Mouse (Mus musculus): ENCODE data around the gene Usp53. TPM values are rescaled to one million over a fixed set of nuclear protein-coding genes. Genes with fewer than 3 reads are reported as not detected.
"Not testable (repeated sequence)": the region's sequence is repeated elsewhere in the genome, so short reads cannot be mapped to it uniquely, and the experiment has no call there.

Usp53 gene
- polyA plus RNA-seq, 1 experiment from 2014 or later = 15.2 TPM

DNA sequence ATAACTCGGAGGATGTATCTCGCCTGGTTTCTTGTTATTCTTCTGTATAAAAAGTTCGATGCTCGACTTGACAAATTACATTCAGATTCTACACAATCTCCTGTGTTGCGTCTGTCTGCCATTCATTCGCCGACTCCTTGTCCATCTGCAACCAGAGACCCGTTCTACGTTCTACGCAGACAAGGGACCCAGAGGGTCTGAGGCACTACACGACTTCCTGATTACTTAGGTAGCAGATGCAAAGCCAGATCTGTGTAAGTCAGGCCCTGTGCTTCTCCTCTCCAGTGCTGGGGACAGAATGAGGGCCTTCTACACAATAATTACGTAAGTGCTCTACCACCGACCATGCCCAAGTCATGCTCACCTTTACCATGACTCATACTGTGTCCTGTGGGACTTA is 47.1 kb downstream of the Usp53 start:
- not testable (repeated sequence) for H3K4me2 ChIP-seq; H3K27me3 ChIP-seq (replicated peaks); H3K9ac ChIP-seq; H3K36me3 ChIP-seq; H3K27ac ChIP-seq; H3K4me3 ChIP-seq (replicated peaks); H3K9me3 ChIP-seq; H3K4me1 ChIP-seq; ATAC-seq (ENCODE audit: insufficient read depth, low FRiP score, low read depth)
- WGBS = 80% methylated on average over 13 of the region's 13 CpGs

DNA sequence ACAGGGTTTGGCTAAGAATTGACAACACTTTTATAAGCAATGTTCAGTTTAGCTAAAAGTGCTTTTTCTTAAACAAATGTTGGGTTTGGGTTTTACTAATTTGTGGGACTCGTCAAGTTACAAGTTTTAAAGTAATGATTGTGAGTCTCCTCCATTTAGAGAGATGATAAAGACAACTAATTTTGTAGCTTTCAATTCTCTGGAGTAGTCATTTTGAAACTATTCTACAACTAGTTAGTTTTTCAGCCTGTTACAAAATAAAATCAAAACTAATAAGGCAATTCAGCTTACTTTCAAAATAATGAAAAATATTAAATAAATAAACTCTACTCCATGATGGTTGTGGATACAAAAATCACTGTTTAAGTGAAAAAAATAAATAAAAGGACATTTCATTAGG is 51.8 kb downstream of the Usp53 start:
- Histone ChIP-seq H3K4me3 (replicated peaks) (no peak overlapping the region), H3K27me3 (replicated peaks) (no peaks in the 10 kb centered on the region), H3K9me3 (no peaks in the 10 kb centered on the region), H3K36me3 (peaks cover 5% of the 10 kb centered on the region; the same call in 1 of the 2 replicates), H3K4me1 (no peaks in the 10 kb centered on the region), H3K27ac (no peak overlapping the region), H3K4me2 (no peak overlapping the region), H3K9ac (no peak overlapping the region)
- WGBS = 97% methylated on average over 1 of the region's 1 CpGs
- no peak for ATAC-seq (ENCODE audit: insufficient read depth, low FRiP score, low read depth)

DNA sequence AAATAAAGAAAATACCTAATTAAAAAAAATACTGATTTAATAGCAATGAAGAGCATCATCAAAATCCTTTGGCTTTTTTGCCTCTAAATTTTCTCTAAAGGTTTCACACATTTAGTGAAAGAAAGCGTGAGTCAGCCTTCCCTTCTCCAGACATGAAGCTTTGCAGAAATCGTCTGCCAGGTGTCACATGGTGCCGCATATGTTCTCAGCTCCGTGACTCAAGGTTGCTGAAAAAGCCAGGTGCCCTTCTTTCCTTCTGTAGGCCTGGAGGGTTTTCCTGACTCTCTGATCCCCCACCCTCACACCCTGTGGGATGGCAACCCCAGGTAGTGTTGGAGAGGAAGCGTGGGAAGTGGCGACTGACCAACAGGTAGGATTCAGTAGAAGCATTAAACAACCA is 54.6 kb downstream of the Usp53 start:
- H3K4me1 ChIP-seq = peaks cover 4% of the 10 kb centered on the region; the same call in 1 of the 2 replicates
- WGBS = 88% methylated on average over 6 of the region's 6 CpGs
- no peak overlapping the region for H3K4me3 ChIP-seq (replicated peaks)
- no peaks in the 10 kb centered on the region for H3K9me3 ChIP-seq
- H3K27me3 ChIP-seq (replicated peaks) = no peaks in the 10 kb centered on the region
- ATAC-seq (ENCODE audit: insufficient read depth, low FRiP score, low read depth) = no peak
- H3K9ac ChIP-seq = no peak overlapping the region
- no peak overlapping the region for H3K4me2 ChIP-seq
- no peak overlapping the region for H3K27ac ChIP-seq
- peaks cover 5% of the 10 kb centered on the region; the same call in 1 of the 2 replicates for H3K36me3 ChIP-seq

DNA sequence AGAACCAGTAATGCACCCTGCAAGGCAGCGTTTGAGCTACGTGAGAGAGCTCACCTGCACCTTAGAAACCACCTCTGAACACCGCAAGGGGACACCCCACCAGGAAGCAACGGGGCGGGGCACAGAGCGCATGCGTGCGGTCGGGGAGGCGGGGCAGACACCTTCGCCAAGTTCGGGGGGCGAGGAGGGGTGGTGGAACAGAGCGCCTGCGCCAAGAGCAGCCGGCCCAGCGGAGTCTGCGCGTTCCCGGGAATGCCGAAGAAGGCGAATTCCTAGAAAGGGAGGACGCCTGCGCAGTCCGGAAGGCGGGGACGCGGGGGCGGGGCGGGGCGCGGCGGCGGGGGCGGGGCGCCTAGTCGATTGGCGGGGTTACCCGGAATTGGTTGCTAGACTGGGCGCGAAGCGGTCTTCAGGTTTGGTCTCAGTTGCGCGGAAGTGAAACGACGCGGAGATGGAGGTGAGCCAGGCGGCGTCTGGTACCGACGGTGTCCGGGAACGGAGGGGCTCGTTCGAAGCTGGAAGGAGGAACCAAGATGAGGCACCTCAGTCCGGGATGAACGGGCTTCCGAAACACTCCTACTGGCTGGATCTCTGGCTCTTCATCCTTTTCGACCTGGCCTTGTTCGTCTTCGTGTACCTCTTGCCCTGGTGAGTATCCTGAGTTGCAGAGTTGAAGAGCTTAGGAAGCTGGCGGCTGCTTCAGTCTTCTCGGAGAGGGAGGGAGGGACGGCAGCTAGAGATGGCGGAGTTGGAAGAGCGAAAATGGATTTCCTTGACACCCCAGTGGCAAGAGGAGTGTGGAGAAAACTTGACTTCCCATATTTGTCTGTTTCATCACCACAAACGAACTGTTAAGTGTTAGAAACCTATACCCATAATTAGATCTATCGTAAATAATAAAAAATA is 60.0 kb downstream of the Usp53 start, which contains the start of gene 1810037I17Rik:
Gene 1810037I17Rik, plus strand, starts transcription at position 195 of the 906 bp plus-strand sequence.
- Histone ChIP-seq H3K9me3 (no peaks in the 10 kb centered on the region), H3K4me1 (peaks cover 4% of the 10 kb centered on the region; the same call in 1 of the 2 replicates), H3K9ac (peak within 1 kb of the TSS; percentile 49; the same call in 1 of the 2 replicates), H3K4me2 (peak within 1 kb of the TSS; percentile 60), H3K27me3 (replicated peaks) (no peaks in the 10 kb centered on the region), H3K27ac (peak within 1 kb of the TSS; percentile 87), H3K4me3 (replicated peaks) (peak within 1 kb of the TSS; percentile 63), H3K36me3 (no peaks in the 10 kb centered on the region)
- ATAC-seq (ENCODE audit: insufficient read depth, low FRiP score, low read depth) = peak; percentile 98
- under 1% methylated on average over 68 of the region's 68 CpGs for WGBS

DNA sequence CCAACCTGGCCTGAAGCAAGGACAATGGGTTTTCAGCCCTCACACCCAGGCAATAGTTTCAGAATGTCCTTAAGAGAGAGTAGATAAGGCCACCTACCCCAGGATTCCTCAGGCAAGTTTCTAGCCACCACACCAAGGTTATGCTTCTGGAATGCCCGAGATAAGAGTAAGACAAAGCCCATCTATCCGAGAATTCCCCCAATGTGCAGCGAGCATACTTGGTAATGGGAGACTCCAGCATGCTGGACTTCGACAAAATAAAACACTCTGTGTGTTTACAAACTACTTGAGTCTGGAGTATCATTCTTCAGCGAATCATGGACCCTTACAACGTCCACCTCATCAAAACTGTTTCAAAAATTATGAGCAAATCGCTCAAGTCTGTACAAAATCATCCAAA is 61.2 kb downstream of the Usp53 start:
- peak overlapping the region; percentile 63; the same call in 1 of the 2 replicates for H3K4me3 ChIP-seq (replicated peaks)
- WGBS = 53% methylated on average over 7 of the region's 7 CpGs
- no peak overlapping the region for H3K9ac ChIP-seq
- peaks cover 4% of the 10 kb centered on the region; the same call in 1 of the 2 replicates for H3K4me1 ChIP-seq
- no peaks in the 10 kb centered on the region for H3K9me3 ChIP-seq
- H3K4me2 ChIP-seq = peak overlapping the region; percentile 58; the same call in 1 of the 2 replicates
- peak overlapping the region; percentile 87 for H3K27ac ChIP-seq
- no peaks in the 10 kb centered on the region for H3K27me3 ChIP-seq (replicated peaks)
- H3K36me3 ChIP-seq = no peaks in the 10 kb centered on the region
- no peak for ATAC-seq (ENCODE audit: insufficient read depth, low FRiP score, low read depth)

DNA sequence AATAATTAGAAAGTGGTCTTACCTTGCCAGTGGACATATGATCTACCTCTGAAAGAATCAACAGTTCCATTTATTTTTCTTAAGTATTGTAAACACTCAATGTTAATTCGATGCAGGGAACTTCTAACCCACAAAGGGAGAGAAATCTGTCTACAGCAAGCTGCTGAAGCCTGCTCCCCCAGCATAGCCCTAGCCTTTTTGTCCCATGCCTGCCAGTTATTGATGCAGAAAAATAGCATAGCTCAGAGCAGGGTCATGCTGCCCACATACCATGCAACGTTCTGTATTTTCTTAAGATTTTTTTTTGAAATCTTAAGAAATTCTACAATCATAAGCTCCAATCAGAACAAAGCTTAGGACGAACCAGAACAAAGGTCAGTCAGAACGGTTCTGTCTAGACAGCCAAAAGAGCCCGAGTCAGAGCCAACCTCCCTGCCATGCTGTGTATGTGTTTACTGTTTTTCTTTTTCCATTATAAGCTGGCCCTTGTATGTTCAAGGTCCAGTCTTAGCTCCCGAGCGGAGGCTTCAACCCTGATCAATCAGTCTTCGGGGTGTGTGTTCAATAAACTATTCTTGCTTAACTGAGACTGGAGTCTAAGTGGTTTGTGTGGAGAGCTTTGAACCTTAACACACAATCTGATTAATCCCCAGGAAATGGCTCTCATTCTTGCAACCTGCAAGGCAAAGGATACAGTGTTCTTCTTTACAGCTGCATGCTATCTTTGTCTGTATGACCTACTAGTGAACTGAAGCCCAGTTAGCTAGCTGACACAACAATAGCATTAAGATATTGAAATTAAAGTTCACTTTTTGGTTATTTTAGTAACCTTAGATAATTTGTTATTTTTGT is 62.4 kb downstream of the Usp53 start:
- Histone ChIP-seq H3K9ac (no peak overlapping the region), H3K4me2 (no peak overlapping the region), H3K36me3 (no peaks in the 10 kb centered on the region), H3K27me3 (replicated peaks) (no peaks in the 10 kb centered on the region), H3K4me3 (replicated peaks) (no peak overlapping the region), H3K4me1 (peaks cover 4% of the 10 kb centered on the region; the same call in 1 of the 2 replicates), H3K9me3 (no peaks in the 10 kb centered on the region), H3K27ac (peak overlapping the region; percentile 57; the same call in 1 of the 2 replicates)
- 65% methylated on average over 8 of the region's 8 CpGs for WGBS
- no peak for ATAC-seq (ENCODE audit: insufficient read depth, low FRiP score, low read depth)

DNA sequence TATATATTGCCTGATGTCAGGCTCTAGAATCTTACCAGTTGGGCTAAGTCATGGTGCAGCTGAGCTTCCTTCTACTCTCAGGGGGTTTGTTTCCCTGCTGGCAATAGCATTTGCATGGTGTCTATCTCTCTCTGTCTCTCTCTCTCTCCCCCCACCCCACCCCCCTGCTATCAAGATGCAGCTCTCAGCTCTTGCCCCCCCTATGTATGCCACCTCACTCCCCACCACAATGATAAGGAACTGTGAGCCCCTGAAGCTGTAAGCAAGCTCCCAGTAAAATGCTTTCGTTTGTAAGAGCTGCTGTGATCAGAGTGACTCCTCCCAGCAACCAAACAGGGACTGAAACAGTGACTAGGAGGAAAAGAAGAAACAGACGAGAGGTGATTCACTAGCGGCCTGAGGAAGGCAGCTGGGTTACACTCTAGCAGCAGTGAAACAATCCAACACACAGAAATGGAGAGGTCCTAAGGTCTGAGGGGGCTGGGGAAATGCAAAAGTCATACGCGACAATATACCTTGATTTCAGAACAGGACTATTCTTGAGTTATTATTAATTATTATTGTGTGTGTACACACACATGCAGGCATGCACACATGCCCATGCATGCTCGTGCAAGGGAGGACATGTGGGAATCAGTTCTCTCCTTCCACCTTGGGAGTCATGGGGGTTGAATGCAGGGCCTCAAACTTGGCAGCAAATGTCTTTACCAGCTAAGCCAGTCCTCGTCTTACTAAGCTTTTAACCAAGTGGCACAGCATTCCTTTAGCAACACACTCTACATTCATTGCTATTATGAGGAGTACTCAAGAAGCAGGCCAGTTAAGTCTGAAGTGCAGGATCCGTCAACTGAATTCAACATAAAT is 63.5 kb downstream of the Usp53 start:
- no peak overlapping the region for H3K9ac ChIP-seq
- H3K9me3 ChIP-seq = no peaks in the 10 kb centered on the region
- 61% methylated on average over 8 of the region's 8 CpGs for WGBS
- ATAC-seq (ENCODE audit: insufficient read depth, low FRiP score, low read depth) = no peak
- no peaks in the 10 kb centered on the region for H3K36me3 ChIP-seq
- no peak overlapping the region for H3K4me2 ChIP-seq
- peak overlapping the region; percentile 57; the same call in 1 of the 2 replicates for H3K27ac ChIP-seq
- no peak overlapping the region for H3K4me3 ChIP-seq (replicated peaks)
- no peaks in the 10 kb centered on the region for H3K4me1 ChIP-seq
- no peaks in the 10 kb centered on the region for H3K27me3 ChIP-seq (replicated peaks)

DNA sequence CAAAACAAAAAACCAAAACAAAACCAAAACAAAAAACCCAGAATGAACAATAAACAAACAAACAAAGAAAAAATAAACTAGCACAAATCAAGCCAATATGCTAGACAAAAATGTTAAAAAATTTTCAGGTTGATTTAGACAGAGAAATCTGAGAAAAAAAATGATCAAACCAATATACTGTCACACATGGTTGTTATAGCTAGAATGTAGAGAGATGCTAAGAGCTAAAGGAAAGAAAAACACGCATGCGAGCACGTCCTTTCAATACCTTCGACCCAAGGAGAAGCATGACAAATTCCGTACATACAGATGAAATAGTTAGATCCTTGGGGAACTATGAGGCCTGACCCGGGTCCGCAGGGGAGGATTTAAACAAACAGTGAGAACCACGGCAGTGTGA is 65.0 kb downstream of the Usp53 start, which contains the start of gene Gm10959:
Gene Gm10959, minus strand, starts transcription at position 101 of the 400 bp plus-strand sequence.
- Histone ChIP-seq H3K9ac (no peak within 1 kb of the TSS), H3K27me3 (replicated peaks) (no peaks in the 10 kb centered on the region), H3K4me2 (no peak within 1 kb of the TSS), H3K4me1 (no peaks in the 10 kb centered on the region), H3K27ac (peak within 1 kb of the TSS; percentile 57; the same call in 1 of the 2 replicates), H3K9me3 (no peaks in the 10 kb centered on the region), H3K4me3 (replicated peaks) (no peak within 1 kb of the TSS), H3K36me3 (no peaks in the 10 kb centered on the region)
- ATAC-seq (ENCODE audit: insufficient read depth, low FRiP score, low read depth) = no peak
- WGBS = 81% methylated on average over 8 of the region's 8 CpGs

DNA sequence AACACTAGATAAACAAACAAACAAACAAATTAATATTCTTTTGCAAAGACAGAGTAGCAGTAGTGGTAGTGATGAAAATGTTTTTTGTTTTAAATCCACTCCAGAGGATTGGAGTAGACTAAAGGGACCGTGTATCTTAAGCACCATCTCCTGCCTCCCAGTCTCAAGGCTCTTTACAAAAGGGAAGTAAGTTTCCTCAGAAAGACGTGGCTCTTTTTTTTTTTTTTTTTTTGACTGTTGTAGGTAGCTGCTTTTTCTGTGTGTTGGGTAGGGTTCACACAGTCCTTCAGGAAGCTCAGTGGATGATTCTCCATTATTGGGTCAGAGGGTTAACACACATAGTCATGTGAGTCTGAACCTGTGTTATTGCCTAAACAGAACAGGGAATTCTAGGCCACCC is 65.6 kb downstream of the Usp53 start:
- no peaks in the 10 kb centered on the region for H3K9me3 ChIP-seq
- ATAC-seq (ENCODE audit: insufficient read depth, low FRiP score, low read depth) = no peak
- H3K4me3 ChIP-seq (replicated peaks) = no peak overlapping the region
- 48% methylated on average over 2 of the region's 2 CpGs for WGBS
- no peaks in the 10 kb centered on the region for H3K27me3 ChIP-seq (replicated peaks)
- H3K9ac ChIP-seq = no peak overlapping the region
- no peaks in the 10 kb centered on the region for H3K36me3 ChIP-seq
- no peak overlapping the region for H3K4me2 ChIP-seq
- H3K27ac ChIP-seq = no peak overlapping the region
- no peaks in the 10 kb centered on the region for H3K4me1 ChIP-seq

DNA sequence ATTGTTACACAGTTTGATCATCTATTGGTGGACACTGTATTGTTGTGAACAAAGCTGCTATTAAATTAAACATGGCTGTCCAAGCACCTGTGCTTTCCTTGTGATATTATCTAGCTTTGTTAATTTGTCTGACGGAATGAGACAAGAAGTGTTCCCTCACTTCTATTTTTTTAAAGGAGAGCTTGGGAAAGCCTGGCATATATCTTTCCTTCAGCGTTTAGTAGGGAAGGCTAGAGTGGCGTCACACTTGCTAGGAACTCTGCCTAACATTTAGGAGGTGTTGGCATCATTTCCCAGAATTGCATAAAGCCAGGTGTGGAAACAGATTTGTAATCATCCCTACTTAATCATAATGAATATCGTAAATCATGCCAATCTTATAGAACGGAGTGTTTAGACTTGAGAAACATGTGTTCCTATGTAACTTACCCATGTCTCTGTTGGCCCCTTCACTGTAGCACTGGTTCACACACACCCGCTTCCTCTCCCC is 68.1 kb downstream of the Usp53 start:
- no peak overlapping the region for H3K27ac ChIP-seq
- H3K4me2 ChIP-seq = no peak overlapping the region
- 79% methylated on average over 6 of the region's 6 CpGs for WGBS
- H3K4me3 ChIP-seq (replicated peaks) = no peak overlapping the region
- no peaks in the 10 kb centered on the region for H3K4me1 ChIP-seq
- no peaks in the 10 kb centered on the region for H3K9me3 ChIP-seq
- ATAC-seq (ENCODE audit: insufficient read depth, low FRiP score, low read depth) = no peak
- H3K36me3 ChIP-seq = no peaks in the 10 kb centered on the region
- no peak overlapping the region for H3K9ac ChIP-seq
- H3K27me3 ChIP-seq (replicated peaks) = no peaks in the 10 kb centered on the region

DNA sequence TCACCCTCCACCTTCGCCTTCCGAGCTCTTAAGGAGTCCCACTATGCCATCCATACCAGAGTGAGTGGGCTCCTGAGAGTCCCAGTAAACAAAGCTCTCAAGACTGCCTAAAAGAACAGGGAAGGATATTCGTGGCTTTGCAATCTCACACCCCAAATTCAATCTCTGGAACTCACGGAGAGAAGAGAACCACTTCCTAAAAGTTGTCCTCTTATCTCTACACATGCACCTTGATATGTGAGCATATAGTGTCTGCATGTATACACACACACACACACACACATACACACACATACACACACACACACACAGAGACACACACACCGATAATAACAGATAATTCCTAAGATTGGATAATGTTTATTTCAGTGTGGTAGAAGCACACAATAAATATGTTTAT is 68.8 kb downstream of the Usp53 start:
- no peak for ATAC-seq (ENCODE audit: insufficient read depth, low FRiP score, low read depth)
- Histone ChIP-seq H3K36me3 (no peaks in the 10 kb centered on the region), H3K4me3 (replicated peaks) (no peak overlapping the region), H3K4me1 (no peaks in the 10 kb centered on the region), H3K27ac (no peak overlapping the region), H3K27me3 (replicated peaks) (no peaks in the 10 kb centered on the region), H3K9ac (no peak overlapping the region), H3K4me2 (no peak overlapping the region), H3K9me3 (no peaks in the 10 kb centered on the region)
- 81% methylated on average over 5 of the region's 5 CpGs for WGBS

Measured in stomach, embryonic 15.5 days (tissue).